Mouse (Mus musculus): ENCODE results near the gene Dnajc30. TPM values are rescaled to one million over a fixed set of nuclear protein-coding genes. Genes with fewer than 3 reads are reported as not detected.
A peak's percentile ranks its signal among the peaks of the same experiment; 100 is the strongest.

Dnajc30 gene
- polyA plus RNA-seq, 1 experiment from 2014 or later: 31.1 TPM

DNA sequence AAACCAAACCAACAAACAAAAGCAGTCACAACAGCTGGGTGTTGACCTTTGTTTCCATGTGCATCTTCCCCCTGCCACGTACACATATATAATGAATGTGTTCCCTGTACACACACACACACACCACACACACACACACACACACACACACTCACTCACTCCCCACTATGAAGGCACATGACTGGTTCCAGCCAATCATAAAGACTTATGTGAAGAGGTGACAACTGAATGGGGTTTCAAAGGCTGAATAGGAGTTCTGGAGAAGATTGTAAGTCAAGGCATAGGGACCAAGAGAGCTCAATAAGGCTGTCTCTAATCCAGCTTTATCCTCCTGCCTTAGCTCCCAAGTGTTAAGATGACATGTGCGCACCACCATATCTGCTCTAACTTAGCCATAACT, 15.6 kb downstream of the Dnajc30 start:
- Histone ChIP-seq H3K4me1 (ENCODE audit: control insufficient read depth, insufficient read depth, low read length) (no peaks in the 10 kb centered on the region), H3K4me3 (ENCODE audit: low read depth, low read length) (no peak overlapping the region), H3K4me2 (ENCODE audit: low read depth, low read length) (no peak overlapping the region), H3K9me3 (ENCODE audit: control insufficient read depth, low read length) (no peaks in the 10 kb centered on the region), H3K27ac (replicated peaks; ENCODE audit: low read depth, low read length) (no peak overlapping the region), H3K9ac (ENCODE audit: low read depth, low read length) (no peak overlapping the region), H3K36me3 (ENCODE audit: control insufficient read depth, insufficient read depth, low read length) (peaks cover 9% of the 10 kb centered on the region; the same call in 1 of the 2 replicates), H3K27me3 (replicated peaks; ENCODE audit: control insufficient read depth, insufficient read depth, low read length) (no peaks in the 10 kb centered on the region)
- no peak for ATAC-seq (ENCODE audit: low read depth)
- WGBS: 86% methylated on average over 2 of the region's 2 CpGs
- no peak for DNase-seq (ENCODE audit: low spot score)

DNA sequence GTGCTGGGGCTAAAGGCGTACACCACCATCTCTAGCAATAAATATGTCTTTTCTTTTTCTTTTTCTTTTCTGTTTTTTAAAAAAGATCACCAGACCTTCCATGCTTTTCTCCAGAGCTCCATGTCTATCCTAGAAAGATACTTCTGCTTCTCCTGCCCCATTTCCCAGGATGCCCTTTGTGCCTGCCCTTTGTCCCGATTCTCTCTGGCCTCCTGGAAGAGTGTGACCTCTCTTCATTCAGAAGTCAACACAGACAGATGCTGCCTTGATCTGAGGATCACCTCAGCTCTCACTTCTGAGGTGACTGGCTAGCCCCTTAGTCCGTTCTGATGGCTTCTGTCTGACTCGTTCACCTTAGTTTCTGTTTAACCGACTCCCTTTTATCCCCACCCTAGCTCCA, 16.5 kb downstream of the Dnajc30 start:
- no peak overlapping the region for H3K4me3 ChIP-seq (ENCODE audit: low read depth, low read length)
- H3K9ac ChIP-seq (ENCODE audit: low read depth, low read length): no peak overlapping the region
- WGBS: 88% methylated on average over 5 of the region's 5 CpGs
- DNase-seq (ENCODE audit: low spot score) (no peak), ATAC-seq (ENCODE audit: low read depth) (no peak)
- H3K27me3 ChIP-seq (replicated peaks; ENCODE audit: control insufficient read depth, insufficient read depth, low read length): no peaks in the 10 kb centered on the region
- H3K36me3 ChIP-seq (ENCODE audit: control insufficient read depth, insufficient read depth, low read length): no peaks in the 10 kb centered on the region; the same call in 1 of the 2 replicates
- no peak overlapping the region for H3K27ac ChIP-seq (replicated peaks; ENCODE audit: low read depth, low read length)
- H3K9me3 ChIP-seq (ENCODE audit: control insufficient read depth, low read length): no peaks in the 10 kb centered on the region
- H3K4me1 ChIP-seq (ENCODE audit: control insufficient read depth, insufficient read depth, low read length): no peaks in the 10 kb centered on the region
- no peak overlapping the region for H3K4me2 ChIP-seq (ENCODE audit: low read depth, low read length)

DNA sequence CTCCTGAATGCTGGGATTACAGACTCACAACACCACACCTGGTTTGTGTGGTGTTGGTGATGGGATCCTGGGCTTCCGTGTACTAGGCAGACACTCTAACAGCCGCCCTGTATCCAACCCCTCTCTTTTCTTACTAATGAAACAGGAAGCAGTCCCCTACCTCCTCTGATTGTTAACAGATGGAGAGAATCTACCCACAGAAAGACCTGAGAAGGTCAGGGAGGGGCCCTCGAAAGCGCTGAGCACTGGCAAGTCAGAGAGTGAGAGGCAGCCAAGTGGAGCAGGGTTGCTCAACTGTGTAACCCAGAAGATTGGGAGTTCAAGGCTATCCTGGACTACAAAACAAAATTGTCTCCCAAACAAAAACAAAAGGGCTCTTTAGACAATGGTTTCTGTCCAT, 22.9 kb downstream of the Dnajc30 start:
- Histone ChIP-seq H3K9ac (ENCODE audit: low read depth, low read length) (no peak overlapping the region), H3K4me2 (ENCODE audit: low read depth, low read length) (no peak overlapping the region), H3K4me3 (ENCODE audit: low read depth, low read length) (no peak overlapping the region), H3K9me3 (ENCODE audit: control insufficient read depth, low read length) (no peaks in the 10 kb centered on the region), H3K27me3 (replicated peaks; ENCODE audit: control insufficient read depth, insufficient read depth, low read length) (peaks cover 24% of the 10 kb centered on the region), H3K27ac (replicated peaks; ENCODE audit: low read depth, low read length) (no peak overlapping the region), H3K4me1 (ENCODE audit: control insufficient read depth, insufficient read depth, low read length) (no peaks in the 10 kb centered on the region), H3K36me3 (ENCODE audit: control insufficient read depth, insufficient read depth, low read length) (no peaks in the 10 kb centered on the region)
- WGBS: 21% methylated on average over 4 of the region's 4 CpGs
- DNase-seq (ENCODE audit: low spot score) (no peak), ATAC-seq (ENCODE audit: low read depth) (no peak)

GRCm38 (mm10) chr5:135089653-135090052, 25.7 kb downstream of the Dnajc30 start, which contains the start of gene Mlxipl:
Gene Mlxipl, plus strand, starts transcription at chr5:135089890.
- 3% methylated on average over 23 of the region's 39 CpGs for WGBS
- no peak for DNase-seq (ENCODE audit: low spot score)

GRCm38 (mm10) chr5:135100981-135101380, 37.0 kb downstream of the Dnajc30 start:
- Histone ChIP-seq H3K4me3 (ENCODE audit: low read depth, low read length) (no peak overlapping the region), H3K4me1 (ENCODE audit: control insufficient read depth, insufficient read depth, low read length) (no peaks in the 10 kb centered on the region), H3K27me3 (replicated peaks; ENCODE audit: control insufficient read depth, insufficient read depth, low read length) (peaks cover 9% of the 10 kb centered on the region), H3K9ac (ENCODE audit: low read depth, low read length) (no peak overlapping the region), H3K9me3 (ENCODE audit: control insufficient read depth, low read length) (no peaks in the 10 kb centered on the region), H3K4me2 (ENCODE audit: low read depth, low read length) (no peak overlapping the region), H3K36me3 (ENCODE audit: control insufficient read depth, insufficient read depth, low read length) (no peaks in the 10 kb centered on the region), H3K27ac (replicated peaks; ENCODE audit: low read depth, low read length) (no peak overlapping the region)
- 53% methylated on average over 1 of the region's 1 CpGs for WGBS
- no peak for DNase-seq (ENCODE audit: low spot score)
- ATAC-seq (ENCODE audit: low read depth): no peak

More at GRCm38 (mm10) chr5:135089653-135090052, 25.7 kb downstream of the Dnajc30 start, which contains the start of gene Mlxipl:
- peaks cover 24% of the 10 kb centered on the region for H3K27me3 ChIP-seq (replicated peaks; ENCODE audit: control insufficient read depth, insufficient read depth, low read length)
- ATAC-seq (ENCODE audit: low read depth): no peak
- no peak within 1 kb of the TSS for H3K27ac ChIP-seq (replicated peaks; ENCODE audit: low read depth, low read length)
- H3K4me2 ChIP-seq (ENCODE audit: low read depth, low read length): peak within 1 kb of the TSS; percentile 47
- H3K9ac ChIP-seq (ENCODE audit: low read depth, low read length): peak within 1 kb of the TSS; percentile 41
- H3K36me3 ChIP-seq (ENCODE audit: control insufficient read depth, insufficient read depth, low read length): no peaks in the 10 kb centered on the region
- no peaks in the 10 kb centered on the region for H3K4me1 ChIP-seq (ENCODE audit: control insufficient read depth, insufficient read depth, low read length)
- no peaks in the 10 kb centered on the region for H3K9me3 ChIP-seq (ENCODE audit: control insufficient read depth, low read length)
- H3K4me3 ChIP-seq (ENCODE audit: low read depth, low read length): peak within 1 kb of the TSS; percentile 26

DNA sequence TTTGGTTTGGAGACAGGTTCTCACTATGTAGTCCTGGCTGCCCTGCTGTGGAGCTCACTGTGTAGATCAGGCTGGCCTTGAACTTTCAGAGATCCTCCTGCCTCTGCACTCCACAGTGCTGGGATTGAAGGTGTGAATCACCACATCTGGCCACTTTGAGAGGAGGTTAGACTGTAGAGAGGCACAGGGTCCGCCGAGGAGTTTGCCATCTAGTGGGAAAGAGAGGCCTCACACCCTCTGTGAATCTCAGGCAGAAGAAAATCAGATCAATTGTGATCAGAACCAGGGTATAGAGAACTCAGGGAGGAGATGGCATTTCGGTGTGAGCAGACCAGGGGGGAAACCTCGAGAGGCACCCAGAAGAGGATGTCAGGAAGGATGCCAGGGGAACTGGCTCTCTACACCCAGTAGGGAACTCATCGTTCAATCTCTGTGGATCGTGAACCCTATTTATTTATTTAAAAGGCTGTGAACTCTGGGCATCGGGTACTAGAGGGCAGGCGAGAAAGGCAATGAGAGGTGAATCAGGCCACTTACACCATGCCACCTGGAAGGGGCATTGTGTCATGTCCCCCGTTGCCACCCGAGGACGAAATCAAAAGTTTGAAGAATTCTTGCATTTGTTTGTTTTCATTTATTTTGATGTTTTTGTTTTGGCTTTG, 40.1 kb downstream of the Dnajc30 start:
- no peak overlapping the region for H3K9ac ChIP-seq (ENCODE audit: low read depth, low read length)
- H3K36me3 ChIP-seq (ENCODE audit: control insufficient read depth, insufficient read depth, low read length): no peaks in the 10 kb centered on the region
- no peak overlapping the region for H3K27ac ChIP-seq (replicated peaks; ENCODE audit: low read depth, low read length)
- no peak for DNase-seq (ENCODE audit: low spot score)
- no peak overlapping the region for H3K4me3 ChIP-seq (ENCODE audit: low read depth, low read length)
- no peaks in the 10 kb centered on the region for H3K9me3 ChIP-seq (ENCODE audit: control insufficient read depth, low read length)
- WGBS: 68% methylated on average over 11 of the region's 11 CpGs
- no peak for ATAC-seq (ENCODE audit: low read depth)
- H3K27me3 ChIP-seq (replicated peaks; ENCODE audit: control insufficient read depth, insufficient read depth, low read length): peaks cover 40% of the 10 kb centered on the region
- no peak overlapping the region for H3K4me2 ChIP-seq (ENCODE audit: low read depth, low read length)
- H3K4me1 ChIP-seq (ENCODE audit: control insufficient read depth, insufficient read depth, low read length): peaks cover 3% of the 10 kb centered on the region; the same call in 1 of the 2 replicates

DNA sequence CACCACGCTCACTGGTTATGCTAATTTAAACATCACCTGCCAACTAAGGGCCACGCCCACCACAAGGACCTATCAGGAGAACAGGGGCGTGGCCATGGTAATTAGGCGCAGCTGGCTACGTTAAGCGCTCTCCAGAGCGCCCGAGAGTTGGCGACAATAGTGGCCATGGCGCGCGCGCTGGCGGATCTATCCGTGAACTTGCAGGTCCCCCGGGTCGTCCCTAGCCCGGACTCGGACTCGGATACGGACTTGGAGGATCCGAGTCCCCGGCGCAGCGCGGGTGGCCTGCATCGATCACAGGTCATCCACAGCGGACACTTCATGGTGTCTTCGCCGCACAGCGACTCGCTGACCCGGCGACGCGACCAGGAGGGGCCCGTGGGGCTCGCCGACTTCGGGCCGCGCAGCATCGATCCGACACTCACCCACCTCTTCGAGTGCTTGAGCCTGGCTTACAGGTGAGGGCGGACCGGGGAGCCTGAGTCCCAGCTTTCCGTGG, 42.8 kb downstream of the Dnajc30 start:
- WGBS: under 1% methylated on average over 34 of the region's 48 CpGs
- peak overlapping the region; percentile 94 for H3K4me2 ChIP-seq (ENCODE audit: low read depth, low read length)
- DNase-seq (ENCODE audit: low spot score) (peak; percentile 97), ATAC-seq (ENCODE audit: low read depth) (peak; percentile 91)
- H3K9me3 ChIP-seq (ENCODE audit: control insufficient read depth, low read length): no peaks in the 10 kb centered on the region
- peaks cover 3% of the 10 kb centered on the region; the same call in 1 of the 2 replicates for H3K4me1 ChIP-seq (ENCODE audit: control insufficient read depth, insufficient read depth, low read length)
- H3K9ac ChIP-seq (ENCODE audit: low read depth, low read length): peak overlapping the region; percentile 62
- peaks cover 45% of the 10 kb centered on the region for H3K27me3 ChIP-seq (replicated peaks; ENCODE audit: control insufficient read depth, insufficient read depth, low read length)
- H3K36me3 ChIP-seq (ENCODE audit: control insufficient read depth, insufficient read depth, low read length): no peaks in the 10 kb centered on the region
- no peak overlapping the region for H3K27ac ChIP-seq (replicated peaks; ENCODE audit: low read depth, low read length)
- peak overlapping the region; percentile 51 for H3K4me3 ChIP-seq (ENCODE audit: low read depth, low read length)

GRCm38 (mm10) chr5:135107521-135108501, 43.8 kb downstream of the Dnajc30 start:
- peak; percentile 50 for ATAC-seq (ENCODE audit: low read depth)
- no peaks in the 10 kb centered on the region for H3K36me3 ChIP-seq (ENCODE audit: control insufficient read depth, insufficient read depth, low read length)
- H3K9ac ChIP-seq (ENCODE audit: low read depth, low read length): peak overlapping the region; percentile 62; the same call in 1 of the 2 replicates
- DNase-seq (ENCODE audit: low spot score): peak; percentile 70
- H3K4me3 ChIP-seq (ENCODE audit: low read depth, low read length): peak overlapping the region; percentile 51
- H3K27ac ChIP-seq (replicated peaks; ENCODE audit: low read depth, low read length): no peak overlapping the region
- 8% methylated on average over 38 of the region's 40 CpGs for WGBS
- peaks cover 3% of the 10 kb centered on the region; the same call in 1 of the 2 replicates for H3K4me1 ChIP-seq (ENCODE audit: control insufficient read depth, insufficient read depth, low read length)
- H3K9me3 ChIP-seq (ENCODE audit: control insufficient read depth, low read length): no peaks in the 10 kb centered on the region
- peaks cover 45% of the 10 kb centered on the region for H3K27me3 ChIP-seq (replicated peaks; ENCODE audit: control insufficient read depth, insufficient read depth, low read length)
- H3K4me2 ChIP-seq (ENCODE audit: low read depth, low read length): peak overlapping the region; percentile 94

Data from embryonic facial prominence, embryonic 14.5 days (tissue).